Mouse (Mus musculus): ENCODE data around the gene Cdkn2aipnl.

Gene Cdkn2aipnl

GRCm38 (mm10) chr11:52005586-52005985, 38.1 kb downstream of the Cdkn2aipnl start:
- DNase-seq (ENCODE audit: low read depth): no peak

DNA sequence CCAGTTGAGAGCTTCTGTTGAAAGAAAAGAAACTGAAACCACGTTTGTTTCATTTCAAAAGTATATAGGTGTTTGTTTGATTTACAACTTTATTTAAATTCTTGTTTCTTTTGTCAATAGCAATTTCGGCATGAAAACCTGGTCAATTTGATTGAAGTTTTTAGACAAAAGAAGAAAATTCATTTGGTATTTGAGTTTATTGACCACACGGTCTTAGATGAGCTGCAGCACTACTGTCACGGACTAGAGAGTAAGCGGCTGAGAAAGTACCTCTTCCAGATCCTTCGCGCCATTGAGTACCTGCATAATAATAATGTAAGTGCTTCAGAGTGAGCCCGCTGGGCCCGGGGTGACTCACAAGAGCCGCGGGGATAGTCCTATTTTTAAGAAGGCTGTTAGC, 43.5 kb downstream of the Cdkn2aipnl start:
- no peak for DNase-seq (ENCODE audit: low read depth)

- no peak for DNase-seq (ENCODE audit: low read depth)
These were observed 44.1 kb downstream of the Cdkn2aipnl start for GRCm38 (mm10) chr11:52011541-52011940.

GRCm38 (mm10) chr11:52018217-52018616, 50.8 kb downstream of the Cdkn2aipnl start:
- no peak for DNase-seq (ENCODE audit: low read depth)
